Mouse (Mus musculus): ENCODE data around the gene Myh3. TPM values are rescaled to one million over a fixed set of nuclear protein-coding genes. Genes with fewer than 3 reads are reported as not detected.
"Not testable (repeated sequence)": the region's sequence is repeated elsewhere in the genome, so short reads cannot be mapped to it uniquely, and the experiment has no call there.

Gene Myh3
- polyA plus RNA-seq, 1 experiment from 2014 or later = 0.56 TPM

DNA sequence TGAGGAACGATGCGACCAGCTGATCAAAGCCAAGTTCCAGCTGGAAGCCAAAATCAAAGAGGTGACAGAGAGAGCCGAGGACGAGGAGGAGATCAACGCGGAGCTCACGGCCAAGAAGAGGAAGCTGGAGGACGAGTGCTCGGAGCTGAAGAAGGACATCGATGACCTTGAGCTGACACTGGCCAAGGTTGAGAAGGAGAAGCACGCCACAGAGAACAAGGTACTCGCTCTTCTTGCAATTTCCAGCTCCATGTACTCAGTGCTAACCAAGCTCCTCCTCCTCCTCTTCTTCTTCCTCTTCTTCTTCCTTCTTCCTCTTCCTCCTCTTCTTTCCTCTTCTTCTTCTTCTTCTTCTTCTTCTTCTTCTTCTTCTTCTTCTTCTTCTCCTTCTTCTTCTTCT, 14.3 kb downstream of the Myh3 start:
- not testable (repeated sequence) for H3K27ac ChIP-seq (ENCODE audit: low read depth, low read length); H3K4me1 ChIP-seq (ENCODE audit: control insufficient read depth, insufficient read depth, low read length); H3K4me2 ChIP-seq; H3K36me3 ChIP-seq (ENCODE audit: control insufficient read depth, insufficient read depth, low read length); H3K9ac ChIP-seq (ENCODE audit: low read depth, low read length); H3K4me3 ChIP-seq (ENCODE audit: low read depth, low read length); ATAC-seq (replicated peaks; ENCODE audit: insufficient number of reproducible peaks, low FRiP score, low TSS enrichment); H3K9me3 ChIP-seq (replicated peaks; ENCODE audit: control insufficient read depth, low read length)
- H3K27me3 ChIP-seq (ENCODE audit: control insufficient read depth, insufficient read depth, low read length) = peaks cover 20% of the 10 kb centered on the region
- 85% methylated on average over 12 of the region's 12 CpGs for WGBS (ENCODE audit: insufficient replicate concordance)

DNA sequence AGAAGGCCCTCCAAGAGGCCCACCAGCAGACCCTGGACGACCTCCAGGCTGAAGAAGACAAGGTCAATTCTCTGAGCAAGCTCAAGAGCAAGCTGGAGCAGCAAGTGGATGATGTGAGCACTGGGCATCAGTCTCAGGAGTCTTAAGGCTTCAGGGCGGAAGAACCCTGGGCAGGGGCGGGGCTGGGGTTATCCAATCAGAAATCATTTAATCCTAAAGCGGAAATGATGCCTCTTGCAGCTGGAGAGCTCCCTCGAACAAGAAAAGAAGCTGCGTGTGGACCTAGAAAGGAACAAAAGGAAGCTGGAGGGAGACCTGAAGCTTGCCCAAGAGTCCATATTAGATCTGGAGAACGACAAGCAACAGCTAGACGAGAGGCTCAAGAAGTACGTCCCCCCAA, 15.1 kb downstream of the Myh3 start:
- Histone ChIP-seq H3K9me3 (replicated peaks; ENCODE audit: control insufficient read depth, low read length) (no peaks in the 10 kb centered on the region), H3K4me3 (ENCODE audit: low read depth, low read length) (no peak overlapping the region), H3K9ac (ENCODE audit: low read depth, low read length) (no peak overlapping the region), H3K36me3 (ENCODE audit: control insufficient read depth, insufficient read depth, low read length) (no peaks in the 10 kb centered on the region), H3K27me3 (ENCODE audit: control insufficient read depth, insufficient read depth, low read length) (peaks cover 20% of the 10 kb centered on the region), H3K4me1 (ENCODE audit: control insufficient read depth, insufficient read depth, low read length) (no peaks in the 10 kb centered on the region), H3K4me2 (no peak overlapping the region), H3K27ac (ENCODE audit: low read depth, low read length) (no peak overlapping the region)
- ATAC-seq (replicated peaks; ENCODE audit: insufficient number of reproducible peaks, low FRiP score, low TSS enrichment) = no peak
- 67% methylated on average over 9 of the region's 9 CpGs for WGBS (ENCODE audit: insufficient replicate concordance)

DNA sequence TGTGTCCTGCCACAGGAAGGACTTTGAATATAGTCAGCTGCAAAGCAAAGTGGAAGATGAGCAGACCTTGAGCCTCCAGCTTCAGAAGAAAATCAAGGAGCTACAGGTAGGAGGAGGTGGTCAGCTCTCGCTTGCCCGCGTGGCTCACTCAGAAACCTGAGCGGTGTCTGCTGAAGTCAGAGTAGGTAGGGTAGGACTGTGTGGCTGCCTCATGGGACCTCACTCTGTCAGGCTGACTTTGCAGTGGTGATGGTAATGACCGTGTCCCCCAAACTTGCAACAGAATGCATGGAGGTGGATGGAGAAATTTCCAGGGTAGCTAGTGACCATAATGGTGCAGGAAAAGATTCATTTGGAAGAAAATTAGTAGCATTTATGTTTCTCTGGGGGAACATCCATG, 15.6 kb downstream of the Myh3 start:
- Histone ChIP-seq H3K4me1 (ENCODE audit: control insufficient read depth, insufficient read depth, low read length) (no peaks in the 10 kb centered on the region), H3K4me3 (ENCODE audit: low read depth, low read length) (no peak overlapping the region), H3K27me3 (ENCODE audit: control insufficient read depth, insufficient read depth, low read length) (peaks cover 23% of the 10 kb centered on the region), H3K36me3 (ENCODE audit: control insufficient read depth, insufficient read depth, low read length) (no peaks in the 10 kb centered on the region), H3K4me2 (no peak overlapping the region), H3K9me3 (replicated peaks; ENCODE audit: control insufficient read depth, low read length) (no peaks in the 10 kb centered on the region), H3K27ac (ENCODE audit: low read depth, low read length) (no peak overlapping the region), H3K9ac (ENCODE audit: low read depth, low read length) (no peak overlapping the region)
- 88% methylated on average over 5 of the region's 5 CpGs for WGBS (ENCODE audit: insufficient replicate concordance)
- ATAC-seq (replicated peaks; ENCODE audit: insufficient number of reproducible peaks, low FRiP score, low TSS enrichment) = no peak

DNA sequence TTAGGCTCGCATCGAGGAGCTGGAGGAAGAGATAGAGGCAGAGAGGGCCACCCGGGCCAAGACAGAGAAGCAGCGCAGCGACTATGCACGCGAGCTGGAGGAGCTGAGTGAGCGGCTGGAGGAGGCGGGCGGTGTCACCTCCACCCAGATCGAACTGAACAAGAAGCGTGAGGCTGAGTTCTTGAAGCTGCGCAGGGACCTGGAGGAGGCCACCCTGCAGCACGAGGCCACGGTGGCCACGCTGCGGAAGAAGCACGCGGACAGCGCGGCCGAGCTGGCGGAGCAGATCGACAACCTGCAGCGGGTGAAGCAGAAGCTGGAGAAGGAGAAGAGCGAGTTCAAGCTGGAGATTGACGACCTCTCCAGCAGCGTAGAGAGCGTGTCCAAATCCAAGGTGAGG, 16.4 kb downstream of the Myh3 start:
- H3K4me1 ChIP-seq (ENCODE audit: control insufficient read depth, insufficient read depth, low read length) = no peaks in the 10 kb centered on the region
- H3K27ac ChIP-seq (ENCODE audit: low read depth, low read length) = no peak overlapping the region
- no peak for ATAC-seq (replicated peaks; ENCODE audit: insufficient number of reproducible peaks, low FRiP score, low TSS enrichment)
- no peak overlapping the region for H3K4me2 ChIP-seq
- no peaks in the 10 kb centered on the region for H3K9me3 ChIP-seq (replicated peaks; ENCODE audit: control insufficient read depth, low read length)
- no peak overlapping the region for H3K9ac ChIP-seq (ENCODE audit: low read depth, low read length)
- H3K4me3 ChIP-seq (ENCODE audit: low read depth, low read length) = no peak overlapping the region
- no peaks in the 10 kb centered on the region for H3K36me3 ChIP-seq (ENCODE audit: control insufficient read depth, insufficient read depth, low read length)
- H3K27me3 ChIP-seq (ENCODE audit: control insufficient read depth, insufficient read depth, low read length) = peaks cover 29% of the 10 kb centered on the region
- 55% methylated on average over 29 of the region's 29 CpGs for WGBS (ENCODE audit: insufficient replicate concordance)

DNA sequence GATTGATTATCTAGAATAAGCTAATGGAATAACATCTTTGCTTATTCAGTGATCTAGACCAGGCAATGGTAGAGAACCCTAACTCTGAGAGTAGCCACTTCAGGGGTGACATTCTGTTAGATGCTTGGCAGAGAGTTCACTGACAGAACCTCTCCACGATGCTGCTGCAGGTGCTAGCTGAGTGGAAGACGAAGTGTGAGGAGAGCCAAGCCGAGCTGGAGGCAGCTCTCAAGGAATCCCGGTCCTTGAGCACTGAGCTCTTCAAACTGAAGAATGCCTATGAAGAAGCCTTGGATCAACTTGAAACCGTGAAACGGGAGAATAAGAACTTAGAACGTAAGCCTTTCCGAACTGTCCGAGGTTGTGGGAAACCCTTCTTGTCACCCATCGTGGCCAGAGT, 19.6 kb downstream of the Myh3 start:
- H3K27me3 ChIP-seq (ENCODE audit: control insufficient read depth, insufficient read depth, low read length) = peaks cover 31% of the 10 kb centered on the region
- H3K36me3 ChIP-seq (ENCODE audit: control insufficient read depth, insufficient read depth, low read length) = no peaks in the 10 kb centered on the region
- 86% methylated on average over 10 of the region's 10 CpGs for WGBS (ENCODE audit: insufficient replicate concordance)
- H3K4me1 ChIP-seq (ENCODE audit: control insufficient read depth, insufficient read depth, low read length) = no peaks in the 10 kb centered on the region
- no peak for ATAC-seq (replicated peaks; ENCODE audit: insufficient number of reproducible peaks, low FRiP score, low TSS enrichment)
- no peak overlapping the region for H3K27ac ChIP-seq (ENCODE audit: low read depth, low read length)
- H3K9ac ChIP-seq (ENCODE audit: low read depth, low read length) = no peak overlapping the region
- H3K4me3 ChIP-seq (ENCODE audit: low read depth, low read length) = no peak overlapping the region
- no peaks in the 10 kb centered on the region for H3K9me3 ChIP-seq (replicated peaks; ENCODE audit: control insufficient read depth, low read length)
- no peak overlapping the region for H3K4me2 ChIP-seq

DNA sequence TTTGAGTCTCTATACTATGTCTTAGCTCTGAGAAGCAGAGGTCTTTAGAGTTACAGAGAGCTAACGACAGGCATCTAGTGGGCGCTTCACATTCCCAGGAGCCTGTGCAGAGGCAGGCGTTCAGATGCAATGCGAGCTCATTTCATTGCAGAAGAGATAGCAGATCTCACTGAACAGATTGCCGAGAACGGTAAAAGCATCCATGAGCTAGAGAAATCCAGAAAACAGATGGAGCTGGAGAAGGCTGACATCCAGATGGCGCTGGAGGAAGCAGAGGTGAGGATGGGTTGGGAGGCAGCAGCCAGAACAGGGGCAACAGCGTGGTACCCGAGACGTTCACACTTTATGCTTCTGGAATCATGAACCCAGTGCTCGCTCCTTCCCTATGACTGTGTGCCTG, 20.3 kb downstream of the Myh3 start:
- Histone ChIP-seq H3K36me3 (ENCODE audit: control insufficient read depth, insufficient read depth, low read length) (no peaks in the 10 kb centered on the region), H3K4me1 (ENCODE audit: control insufficient read depth, insufficient read depth, low read length) (no peaks in the 10 kb centered on the region), H3K27me3 (ENCODE audit: control insufficient read depth, insufficient read depth, low read length) (peaks cover 26% of the 10 kb centered on the region), H3K4me3 (ENCODE audit: low read depth, low read length) (no peak overlapping the region), H3K4me2 (no peak overlapping the region), H3K9me3 (replicated peaks; ENCODE audit: control insufficient read depth, low read length) (no peaks in the 10 kb centered on the region), H3K27ac (ENCODE audit: low read depth, low read length) (no peak overlapping the region), H3K9ac (ENCODE audit: low read depth, low read length) (no peak overlapping the region)
- WGBS (ENCODE audit: insufficient replicate concordance) = 73% methylated on average over 11 of the region's 11 CpGs
- ATAC-seq (replicated peaks; ENCODE audit: insufficient number of reproducible peaks, low FRiP score, low TSS enrichment) = no peak

DNA sequence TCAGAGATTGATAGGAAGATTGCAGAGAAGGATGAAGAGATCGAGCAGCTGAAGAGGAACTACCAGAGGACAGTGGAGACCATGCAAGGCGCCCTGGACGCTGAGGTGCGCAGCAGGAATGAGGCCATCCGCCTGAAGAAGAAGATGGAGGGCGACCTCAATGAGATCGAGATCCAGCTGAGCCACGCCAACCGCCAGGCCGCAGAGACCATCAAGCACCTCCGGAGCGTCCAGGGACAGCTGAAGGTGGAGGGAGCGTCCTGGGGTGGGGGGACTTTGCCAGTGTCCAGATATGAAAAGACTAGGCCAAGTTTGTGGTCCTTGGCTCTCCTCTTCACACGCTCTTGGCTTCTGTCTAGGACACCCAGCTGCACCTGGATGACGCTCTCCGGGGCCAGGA, 21.1 kb downstream of the Myh3 start:
- H3K4me2 ChIP-seq = no peak overlapping the region
- H3K4me3 ChIP-seq (ENCODE audit: low read depth, low read length) = no peak overlapping the region
- ATAC-seq (replicated peaks; ENCODE audit: insufficient number of reproducible peaks, low FRiP score, low TSS enrichment) = no peak
- 86% methylated on average over 16 of the region's 16 CpGs for WGBS (ENCODE audit: insufficient replicate concordance)
- no peak overlapping the region for H3K27ac ChIP-seq (ENCODE audit: low read depth, low read length)
- H3K9ac ChIP-seq (ENCODE audit: low read depth, low read length) = no peak overlapping the region
- H3K27me3 ChIP-seq (ENCODE audit: control insufficient read depth, insufficient read depth, low read length) = peaks cover 21% of the 10 kb centered on the region
- no peaks in the 10 kb centered on the region; the same call in 1 of the 2 replicates for H3K4me1 ChIP-seq (ENCODE audit: control insufficient read depth, insufficient read depth, low read length)
- H3K36me3 ChIP-seq (ENCODE audit: control insufficient read depth, insufficient read depth, low read length) = no peaks in the 10 kb centered on the region
- no peaks in the 10 kb centered on the region for H3K9me3 ChIP-seq (replicated peaks; ENCODE audit: control insufficient read depth, low read length)

DNA sequence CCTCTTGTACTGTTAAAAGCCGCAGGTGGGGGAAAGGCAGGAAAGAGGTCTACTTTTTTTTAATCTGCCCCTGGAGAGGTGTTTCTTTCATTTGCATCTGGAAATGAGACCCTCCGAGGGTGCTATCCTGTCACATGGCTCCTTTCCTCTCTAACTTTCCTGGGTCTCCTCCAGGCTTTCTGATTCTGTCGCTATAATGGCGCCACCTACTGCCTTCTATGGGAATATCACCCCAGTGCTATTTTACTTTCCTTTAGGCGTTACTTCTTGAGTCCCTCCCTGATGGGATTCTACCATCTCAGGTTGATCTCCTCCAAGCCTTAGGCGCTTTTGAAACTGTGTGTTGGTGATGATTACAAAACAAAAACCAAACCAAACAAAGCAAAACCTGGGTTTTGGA, 22.1 kb downstream of the Myh3 start:
- Histone ChIP-seq H3K9me3 (replicated peaks; ENCODE audit: control insufficient read depth, low read length) (no peaks in the 10 kb centered on the region), H3K4me1 (ENCODE audit: control insufficient read depth, insufficient read depth, low read length) (peaks cover 3% of the 10 kb centered on the region), H3K4me3 (ENCODE audit: low read depth, low read length) (no peak overlapping the region), H3K4me2 (no peak overlapping the region), H3K9ac (ENCODE audit: low read depth, low read length) (no peak overlapping the region), H3K36me3 (ENCODE audit: control insufficient read depth, insufficient read depth, low read length) (no peaks in the 10 kb centered on the region), H3K27me3 (ENCODE audit: control insufficient read depth, insufficient read depth, low read length) (peaks cover 19% of the 10 kb centered on the region), H3K27ac (ENCODE audit: low read depth, low read length) (no peak overlapping the region)
- WGBS (ENCODE audit: insufficient replicate concordance) = 29% methylated on average over 6 of the region's 6 CpGs
- no peak for ATAC-seq (replicated peaks; ENCODE audit: insufficient number of reproducible peaks, low FRiP score, low TSS enrichment)

DNA sequence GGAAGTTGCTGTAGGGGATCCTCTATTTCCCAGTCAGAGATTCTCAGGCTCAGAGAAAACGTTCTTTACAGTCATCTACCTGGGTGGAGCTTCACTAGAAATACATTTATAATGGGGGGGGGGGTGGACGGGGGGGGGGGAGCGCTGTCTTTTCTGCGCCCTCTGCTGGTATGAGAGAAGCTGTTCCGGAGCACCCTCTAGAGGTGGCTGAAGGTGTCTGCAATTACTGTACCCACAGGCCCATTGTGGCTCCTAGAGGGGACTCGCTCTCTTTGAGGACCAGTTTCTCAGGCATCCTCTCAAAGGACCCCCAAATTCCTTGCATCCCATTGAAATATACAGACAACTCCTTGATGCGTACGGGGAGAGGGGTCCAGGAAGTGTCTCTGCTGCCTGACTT, 23.6 kb downstream of the Myh3 start:
- 21% methylated on average over 7 of the region's 8 CpGs for WGBS (ENCODE audit: insufficient replicate concordance)
- H3K27ac ChIP-seq (ENCODE audit: low read depth, low read length) = no peak overlapping the region
- H3K4me1 ChIP-seq (ENCODE audit: control insufficient read depth, insufficient read depth, low read length) = peaks cover 12% of the 10 kb centered on the region
- H3K9me3 ChIP-seq (replicated peaks; ENCODE audit: control insufficient read depth, low read length) = no peaks in the 10 kb centered on the region
- H3K27me3 ChIP-seq (ENCODE audit: control insufficient read depth, insufficient read depth, low read length) = peaks cover 11% of the 10 kb centered on the region
- no peak overlapping the region for H3K4me3 ChIP-seq (ENCODE audit: low read depth, low read length)
- no peak for ATAC-seq (replicated peaks; ENCODE audit: insufficient number of reproducible peaks, low FRiP score, low TSS enrichment)
- H3K9ac ChIP-seq (ENCODE audit: low read depth, low read length) = no peak overlapping the region
- no peak overlapping the region for H3K4me2 ChIP-seq
- no peaks in the 10 kb centered on the region for H3K36me3 ChIP-seq (ENCODE audit: control insufficient read depth, insufficient read depth, low read length)

Data from heart, embryonic 11.5 days (tissue).